Mouse (Mus musculus): Measurements from ENCODE around the gene Rabggtb. TPM values are rescaled to one million over a fixed set of nuclear protein-coding genes. Genes with fewer than 3 reads are reported as not detected.

Gene Rabggtb
- polyA plus RNA-seq (2014; fragmentation: Illumina TruSeq; extraction: RNeasy Lipid Tissue Mini Kit (QIAGEN cat#74804); ENCODE audit: low read depth, low replicate concordance), result 123 TPM

DNA sequence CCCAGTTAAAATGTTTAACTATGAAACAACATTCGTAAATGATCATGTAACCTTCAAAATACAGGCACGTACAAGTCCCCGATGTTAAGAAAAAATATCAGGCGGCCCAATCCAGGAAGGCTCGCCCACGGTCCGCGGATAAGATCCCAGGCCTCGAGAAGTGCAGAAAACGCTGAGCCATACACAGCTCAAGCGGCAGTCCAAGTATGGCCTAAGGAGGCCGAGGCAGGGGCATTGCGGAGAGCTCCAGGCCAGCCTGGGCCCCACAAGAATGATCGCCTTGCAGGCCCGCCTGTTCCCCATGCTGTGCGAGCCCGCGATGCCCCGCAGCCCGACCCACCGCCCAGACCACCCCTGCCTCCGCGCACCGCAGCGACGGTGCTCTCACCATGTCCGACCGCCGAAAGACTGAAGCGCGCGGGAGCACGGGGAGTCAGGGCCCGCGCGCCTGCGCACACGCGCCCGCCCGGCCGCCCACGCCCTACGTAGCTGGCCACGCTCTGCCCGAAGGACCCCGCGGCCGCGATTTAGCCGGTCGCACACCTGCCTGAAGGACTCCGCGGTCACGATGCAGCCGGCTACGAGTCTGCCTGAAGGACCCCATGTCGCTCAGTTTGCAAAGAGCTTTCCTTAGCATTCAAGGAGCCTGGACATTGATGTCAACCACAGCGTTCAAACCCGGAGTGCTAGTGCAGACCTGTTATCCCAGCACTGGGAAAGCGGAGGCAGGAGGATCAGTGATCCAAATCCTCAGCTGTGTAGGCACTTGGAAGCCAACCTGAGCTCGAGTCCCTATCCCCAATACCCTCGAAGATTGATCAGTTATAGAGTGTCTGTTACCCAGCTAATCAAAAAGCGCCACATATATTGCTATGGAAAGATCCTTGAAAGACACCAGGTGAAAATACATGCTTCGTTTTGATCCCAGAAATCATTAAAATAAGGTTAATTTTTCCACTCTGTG lies at the start of gene Rabggtb:
Gene Rabggtb, minus strand, starts transcription at position 464 of the 964 bp plus-strand sequence.

GRCm38 (mm10) chr3:153944335-153944990 lies 31.7 kb upstream of the Rabggtb start, which contains the start of gene Acadm:
Acadm (minus strand) TSS chr3:153944632.

DNA sequence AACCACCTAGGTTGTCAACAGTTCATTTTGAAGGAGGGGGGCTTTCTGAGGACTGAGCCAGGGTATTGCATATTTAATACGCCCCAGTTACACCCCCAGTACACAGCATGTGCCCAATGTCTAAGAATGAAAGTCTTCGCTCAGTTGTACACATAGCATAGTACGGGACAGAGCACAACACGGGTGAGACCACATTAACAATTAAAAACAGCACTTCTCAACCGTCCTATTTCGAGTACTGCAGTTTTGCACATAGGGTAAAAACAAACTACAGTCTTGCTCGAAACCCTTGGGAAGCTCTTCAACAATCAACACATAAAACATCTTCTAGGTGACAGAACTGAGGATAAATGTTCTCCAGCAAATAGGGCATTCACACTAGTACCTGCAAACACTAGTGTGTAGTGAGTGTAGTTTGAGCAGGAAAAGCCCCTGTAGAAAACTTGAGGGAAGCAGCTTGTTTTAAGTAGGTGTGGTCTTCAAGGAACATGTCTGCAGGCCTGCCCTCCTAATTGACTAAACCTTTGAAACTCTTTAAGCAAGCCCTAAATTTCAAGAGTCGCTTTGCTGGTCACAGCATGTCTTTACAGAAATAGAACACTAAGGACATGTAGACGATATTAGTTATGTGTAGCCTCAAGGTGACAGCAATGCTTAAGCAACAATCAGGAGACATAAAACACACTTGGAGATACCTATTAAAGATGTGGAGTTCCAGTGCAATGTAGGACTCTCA lies 6.5 kb downstream of the Rabggtb start, which contains the start of gene Msh4:
Gene Msh4, minus strand, starts transcription at position 3 of the 736 bp plus-strand sequence.

Other genes with a start within 250 kb of the Rabggtb start
- 4.5 TPM for gene St6galnac3, start 187.8 kb downstream of the Rabggtb start, polyA plus RNA-seq (2014; fragmentation: Illumina TruSeq; extraction: RNeasy Lipid Tissue Mini Kit (QIAGEN cat#74804); ENCODE audit: low read depth, low replicate concordance)
- gene Asb17, start 68.8 kb downstream of the Rabggtb start, polyA plus RNA-seq (2014; fragmentation: Illumina TruSeq; extraction: RNeasy Lipid Tissue Mini Kit (QIAGEN cat#74804); ENCODE audit: low read depth, low replicate concordance), result not detected
- not detected for gene Msh4, start 6.9 kb downstream of the Rabggtb start, polyA plus RNA-seq (2014; fragmentation: Illumina TruSeq; extraction: RNeasy Lipid Tissue Mini Kit (QIAGEN cat#74804); ENCODE audit: low read depth, low replicate concordance)
- 1,360 TPM for gene Acadm, start 31.6 kb upstream of the Rabggtb start, polyA plus RNA-seq (2014; fragmentation: Illumina TruSeq; extraction: RNeasy Lipid Tissue Mini Kit (QIAGEN cat#74804); ENCODE audit: low read depth, low replicate concordance)
- gene Slc44a5, start 60.4 kb upstream of the Rabggtb start, polyA plus RNA-seq (2014; fragmentation: Illumina TruSeq; extraction: RNeasy Lipid Tissue Mini Kit (QIAGEN cat#74804); ENCODE audit: low read depth, low replicate concordance), result 0.16 TPM

All from heart, adult 10 weeks (tissue).